Mouse (Mus musculus): ENCODE measurements around the gene Hoxd3. TPM values are rescaled to one million over a fixed set of nuclear protein-coding genes. Genes with fewer than 3 reads are reported as not detected.

Gene Hoxd3
- polyA plus RNA-seq, 1 experiment from 2014 or later = 0.07 TPM

DNA sequence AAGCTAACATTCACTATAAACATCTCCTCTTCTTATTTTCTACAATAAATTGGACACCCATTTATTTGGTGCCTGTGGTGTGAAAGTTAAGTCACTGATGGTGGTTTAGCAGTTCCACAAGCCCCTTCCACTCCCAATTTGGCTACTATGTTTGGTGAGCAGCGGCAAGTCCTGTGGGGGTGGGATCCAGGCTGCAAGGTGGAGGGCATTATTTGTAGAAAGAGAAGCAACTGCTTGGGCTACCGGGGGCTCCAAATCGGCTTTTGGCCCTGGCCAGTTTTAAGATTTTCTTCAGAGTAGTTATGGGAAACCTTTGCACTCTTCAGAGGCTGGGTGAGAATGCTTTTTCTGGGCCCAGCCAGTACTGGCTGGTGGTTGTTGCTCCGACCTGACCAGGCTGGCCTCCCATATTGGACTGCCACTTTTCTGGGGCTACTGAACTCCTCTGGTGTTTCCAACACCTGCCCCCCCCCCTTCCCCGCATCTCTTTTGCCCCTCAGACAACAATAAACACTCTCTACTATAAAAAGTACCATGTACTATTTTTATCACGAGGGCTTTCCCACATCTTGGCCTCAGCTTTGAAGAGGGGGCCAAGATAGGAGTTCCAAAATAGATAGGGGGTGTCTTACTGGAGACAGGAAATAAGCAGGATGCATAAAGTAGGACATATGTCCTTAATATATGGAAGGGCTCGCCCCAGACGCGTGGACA is 20.2 kb downstream of the Hoxd3 start:
- DNase-seq (ENCODE audit: low spot score, missing footprints) = no peak
- WGBS = 2% methylated on average over 9 of the region's 9 CpGs
- H3K4me3 ChIP-seq (ENCODE audit: low read depth, low read length) = no peak overlapping the region

DNA sequence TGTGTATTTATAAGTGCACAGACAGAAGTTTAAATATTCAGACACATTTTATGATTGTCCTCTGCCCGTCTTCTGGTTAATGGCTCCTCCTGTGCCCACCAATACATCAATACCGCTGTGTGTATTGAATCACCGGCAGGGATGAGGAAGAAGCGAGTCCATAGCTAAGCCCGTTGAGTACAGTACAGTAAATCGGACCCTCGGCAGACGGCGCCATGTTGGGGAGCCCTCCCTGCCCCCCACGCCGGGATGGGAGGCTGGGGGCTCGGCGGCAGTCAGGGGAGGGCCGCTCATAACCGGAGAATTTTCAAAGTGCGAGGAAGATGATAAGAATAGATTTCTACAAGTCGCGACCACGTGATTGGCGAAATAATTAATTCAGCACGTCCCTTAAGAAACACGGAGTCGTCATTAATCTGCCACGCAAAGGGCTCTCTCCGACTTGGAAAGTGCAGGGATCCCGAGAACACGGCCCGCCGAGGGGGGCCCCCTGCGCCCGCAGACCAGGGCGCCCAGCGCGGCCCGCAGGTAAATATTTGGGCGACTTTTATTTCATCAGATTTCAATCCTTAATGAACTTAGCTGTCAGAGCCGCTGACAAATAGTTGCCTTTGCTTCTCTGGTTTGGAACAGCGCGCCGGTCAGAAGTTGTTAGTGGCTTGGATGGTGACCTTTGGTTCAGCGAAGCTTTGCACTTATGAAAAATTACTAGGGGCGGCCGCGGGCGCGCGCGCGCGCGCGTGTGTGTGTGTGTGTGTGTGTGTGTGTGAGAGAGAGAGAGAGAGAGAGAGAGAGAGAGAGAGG is 21.0 kb downstream of the Hoxd3 start:
- no peak for DNase-seq (ENCODE audit: low spot score, missing footprints)
- Histone ChIP-seq H3K27ac (ENCODE audit: low read depth, low read length) (no peak overlapping the region), H3K27me3 (ENCODE audit: control insufficient read depth, insufficient read depth, low read length) (peaks cover 95% of the 10 kb centered on the region), H3K9ac (ENCODE audit: low read length) (no peak overlapping the region), H3K9me3 (ENCODE audit: control insufficient read depth, low read length) (no peaks in the 10 kb centered on the region), H3K4me2 (no peak overlapping the region), H3K4me1 (ENCODE audit: control insufficient read depth, insufficient read depth, low read length) (0 out of 2 replicates have a peak, but pooled peaks cover 2% of the 10 kb centered on the region), H3K4me3 (ENCODE audit: low read depth, low read length) (no peak overlapping the region), H3K36me3 (ENCODE audit: control insufficient read depth, insufficient read depth, low read length) (no peaks in the 10 kb centered on the region)
- no peak for ATAC-seq (ENCODE audit: low FRiP score)
- 1% methylated on average over 52 of the region's 52 CpGs for WGBS

More for the DNA sequence above, 20.2 kb downstream of the Hoxd3 start:
- peaks cover 8% of the 10 kb centered on the region for H3K4me1 ChIP-seq (ENCODE audit: control insufficient read depth, insufficient read depth, low read length)
- H3K9me3 ChIP-seq (ENCODE audit: control insufficient read depth, low read length) = no peaks in the 10 kb centered on the region
- no peaks in the 10 kb centered on the region for H3K36me3 ChIP-seq (ENCODE audit: control insufficient read depth, insufficient read depth, low read length)
- no peak for ATAC-seq (ENCODE audit: low FRiP score)
- H3K27ac ChIP-seq (ENCODE audit: low read depth, low read length) = no peak overlapping the region
- H3K9ac ChIP-seq (ENCODE audit: low read length) = no peak overlapping the region
- H3K27me3 ChIP-seq (ENCODE audit: control insufficient read depth, insufficient read depth, low read length) = peaks cover 95% of the 10 kb centered on the region
- no peak overlapping the region for H3K4me2 ChIP-seq

DNA sequence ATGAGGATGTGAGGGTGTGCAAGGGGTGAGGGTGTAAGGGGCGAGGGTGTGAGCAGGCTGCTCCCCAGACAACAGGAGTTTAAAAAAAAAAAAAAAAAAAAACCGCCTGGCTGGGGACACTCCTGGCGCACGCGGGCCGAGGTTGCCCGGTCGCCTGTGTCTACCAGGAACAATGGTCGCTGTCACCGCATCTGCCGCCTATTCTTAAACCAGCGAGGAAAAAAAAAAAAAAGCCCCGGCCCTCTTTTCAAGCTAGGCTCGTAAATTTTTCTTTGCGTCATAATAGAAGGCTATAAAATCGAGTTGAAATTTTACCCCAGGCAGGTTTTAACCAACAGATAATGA is 21.6 kb downstream of the Hoxd3 start:
- H3K4me3 ChIP-seq (ENCODE audit: low read depth, low read length) = no peak overlapping the region
- no peak overlapping the region for H3K4me2 ChIP-seq

DNA sequence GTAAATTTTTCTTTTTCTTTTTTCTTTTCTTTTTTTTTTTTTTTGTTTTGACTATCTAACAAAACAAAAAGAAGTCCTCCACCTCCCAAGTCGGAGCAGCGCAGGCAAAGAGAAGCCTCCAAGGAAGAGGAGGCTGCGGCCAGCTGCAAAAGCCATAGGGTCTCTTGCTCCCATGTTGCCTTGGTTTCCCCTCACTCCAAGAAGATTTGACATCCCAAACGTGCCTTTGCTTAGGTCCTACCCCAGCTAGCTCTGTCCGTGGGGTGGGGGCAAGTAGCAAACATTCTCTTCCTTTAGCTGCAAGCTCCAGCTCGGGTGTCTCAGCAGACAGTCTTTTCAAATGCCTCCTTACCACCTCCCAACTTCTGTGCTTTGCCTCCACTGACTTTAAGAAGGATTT is 22.0 kb downstream of the Hoxd3 start:
- no peak for ATAC-seq (ENCODE audit: low FRiP score)
- H3K9ac ChIP-seq (ENCODE audit: low read length) = no peak overlapping the region
- no peaks in the 10 kb centered on the region for H3K36me3 ChIP-seq (ENCODE audit: control insufficient read depth, insufficient read depth, low read length)
- WGBS = 3% methylated on average over 6 of the region's 6 CpGs
- H3K4me1 ChIP-seq (ENCODE audit: control insufficient read depth, insufficient read depth, low read length) = 0 out of 2 replicates have a peak, but pooled peaks cover 2% of the 10 kb centered on the region
- no peak overlapping the region for H3K4me2 ChIP-seq
- DNase-seq (ENCODE audit: low spot score, missing footprints) = no peak
- no peak overlapping the region for H3K4me3 ChIP-seq (ENCODE audit: low read depth, low read length)
- H3K27ac ChIP-seq (ENCODE audit: low read depth, low read length) = no peak overlapping the region
- peaks cover 95% of the 10 kb centered on the region for H3K27me3 ChIP-seq (ENCODE audit: control insufficient read depth, insufficient read depth, low read length)
- no peaks in the 10 kb centered on the region for H3K9me3 ChIP-seq (ENCODE audit: control insufficient read depth, low read length)

More for the DNA sequence above, 21.6 kb downstream of the Hoxd3 start:
- no peak for ATAC-seq (ENCODE audit: low FRiP score)
- Histone ChIP-seq H3K27ac (ENCODE audit: low read depth, low read length) (no peak overlapping the region), H3K9ac (ENCODE audit: low read length) (no peak overlapping the region), H3K36me3 (ENCODE audit: control insufficient read depth, insufficient read depth, low read length) (no peaks in the 10 kb centered on the region), H3K4me1 (ENCODE audit: control insufficient read depth, insufficient read depth, low read length) (0 out of 2 replicates have a peak, but pooled peaks cover 2% of the 10 kb centered on the region), H3K27me3 (ENCODE audit: control insufficient read depth, insufficient read depth, low read length) (peaks cover 95% of the 10 kb centered on the region), H3K9me3 (ENCODE audit: control insufficient read depth, low read length) (no peaks in the 10 kb centered on the region)
- no peak for DNase-seq (ENCODE audit: low spot score, missing footprints)
- under 1% methylated on average over 15 of the region's 16 CpGs for WGBS

DNA sequence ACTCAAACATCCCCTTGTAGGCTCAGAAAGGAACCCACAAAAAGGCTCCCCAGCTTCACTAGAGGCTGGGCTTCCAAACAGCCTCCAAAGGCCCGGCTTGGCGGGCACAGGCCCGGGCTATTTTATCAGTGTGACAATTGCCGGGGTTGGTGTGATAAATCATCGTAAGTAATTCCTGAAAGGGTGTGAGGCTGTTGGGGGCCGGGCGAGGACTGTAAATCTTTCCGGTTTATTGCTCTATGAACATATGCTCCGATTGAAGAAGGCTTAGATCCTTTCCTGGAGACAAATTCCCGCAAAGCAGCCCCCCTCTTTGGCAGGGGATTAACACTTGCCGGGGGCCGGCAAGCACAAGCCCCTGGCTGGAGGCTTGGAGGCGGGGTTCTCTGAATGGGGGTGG is 22.7 kb downstream of the Hoxd3 start:
- no peak overlapping the region for H3K27ac ChIP-seq (ENCODE audit: low read depth, low read length)
- peaks cover 96% of the 10 kb centered on the region for H3K27me3 ChIP-seq (ENCODE audit: control insufficient read depth, insufficient read depth, low read length)
- H3K4me1 ChIP-seq (ENCODE audit: control insufficient read depth, insufficient read depth, low read length) = 0 out of 2 replicates have a peak, but pooled peaks cover 2% of the 10 kb centered on the region
- no peak overlapping the region for H3K4me2 ChIP-seq
- no peak overlapping the region for H3K4me3 ChIP-seq (ENCODE audit: low read depth, low read length)
- H3K36me3 ChIP-seq (ENCODE audit: control insufficient read depth, insufficient read depth, low read length) = no peaks in the 10 kb centered on the region
- no peak overlapping the region for H3K9ac ChIP-seq (ENCODE audit: low read length)
- no peaks in the 10 kb centered on the region for H3K9me3 ChIP-seq (ENCODE audit: control insufficient read depth, low read length)
- under 1% methylated on average over 13 of the region's 13 CpGs for WGBS
- ATAC-seq (ENCODE audit: low FRiP score) (no peak), DNase-seq (ENCODE audit: low spot score, missing footprints) (no peak)

- H3K9ac ChIP-seq (ENCODE audit: low read length) = no peak overlapping the region
- H3K9me3 ChIP-seq (ENCODE audit: control insufficient read depth, low read length) = no peaks in the 10 kb centered on the region
- no peak overlapping the region for H3K4me2 ChIP-seq
- peaks cover 97% of the 10 kb centered on the region for H3K27me3 ChIP-seq (ENCODE audit: control insufficient read depth, insufficient read depth, low read length)
- H3K4me1 ChIP-seq (ENCODE audit: control insufficient read depth, insufficient read depth, low read length) = peaks cover 2% of the 10 kb centered on the region; the same call in 1 of the 2 replicates
- DNase-seq (ENCODE audit: low spot score, missing footprints) (peak; percentile 95), ATAC-seq (ENCODE audit: low FRiP score) (no peak)
- no peak overlapping the region for H3K27ac ChIP-seq (ENCODE audit: low read depth, low read length)
- H3K4me3 ChIP-seq (ENCODE audit: low read depth, low read length) = no peak overlapping the region
- under 1% methylated on average over 27 of the region's 27 CpGs for WGBS
- H3K36me3 ChIP-seq (ENCODE audit: control insufficient read depth, insufficient read depth, low read length) = no peaks in the 10 kb centered on the region
Measured at GRCm38 (mm10) chr2:74734996-74735811, 23.5 kb downstream of the Hoxd3 start.

DNA sequence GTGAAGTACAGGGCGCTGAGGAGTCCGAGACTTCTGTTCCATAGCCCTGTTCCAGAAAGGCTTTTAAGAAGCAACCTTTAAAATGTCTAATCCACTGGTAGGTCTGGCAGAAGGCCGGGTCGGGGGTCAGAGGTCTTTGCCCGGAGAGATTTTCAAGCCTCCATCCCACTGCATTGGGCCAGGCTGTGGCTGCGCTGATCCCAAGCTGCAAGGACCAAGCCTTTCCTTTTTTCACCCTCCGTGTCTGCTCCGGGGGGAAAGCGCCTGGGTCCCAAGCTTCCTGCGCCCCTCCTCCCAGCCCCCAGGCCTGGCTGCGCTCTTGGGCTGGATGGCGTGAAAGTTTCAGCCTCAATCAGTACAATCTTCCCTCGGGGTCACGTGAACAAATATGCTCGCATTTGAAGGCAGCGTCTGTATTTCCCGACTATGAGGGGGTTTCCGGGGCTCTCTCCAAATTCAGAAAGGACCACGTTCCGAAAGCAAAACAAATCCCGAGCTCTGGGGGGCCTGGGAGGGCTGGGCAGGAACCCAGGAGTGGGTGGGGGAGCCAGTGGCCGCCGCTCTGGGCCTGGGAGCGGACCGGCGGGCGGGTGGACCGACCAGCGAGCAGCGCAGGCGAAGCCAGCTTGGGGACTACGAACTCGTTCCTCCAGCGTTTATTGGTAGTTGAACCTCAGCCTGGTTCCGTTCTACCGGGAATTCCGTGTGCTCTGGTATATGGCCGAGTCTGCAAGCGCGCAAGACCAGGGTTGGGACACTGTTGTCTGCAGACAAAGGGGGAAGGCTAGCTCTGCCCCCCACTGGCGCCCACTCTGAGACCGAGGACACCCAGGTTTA is 24.3 kb downstream of the Hoxd3 start:
- under 1% methylated on average over 42 of the region's 42 CpGs for WGBS
- H3K9me3 ChIP-seq (ENCODE audit: control insufficient read depth, low read length) = no peaks in the 10 kb centered on the region
- no peak overlapping the region for H3K9ac ChIP-seq (ENCODE audit: low read length)
- H3K36me3 ChIP-seq (ENCODE audit: control insufficient read depth, insufficient read depth, low read length) = no peaks in the 10 kb centered on the region
- ATAC-seq (ENCODE audit: low FRiP score) (no peak), DNase-seq (ENCODE audit: low spot score, missing footprints) (peak; percentile 96)
- no peak overlapping the region for H3K27ac ChIP-seq (ENCODE audit: low read depth, low read length)
- H3K4me3 ChIP-seq (ENCODE audit: low read depth, low read length) = no peak overlapping the region
- no peak overlapping the region for H3K4me2 ChIP-seq
- peaks cover 2% of the 10 kb centered on the region; the same call in 1 of the 2 replicates for H3K4me1 ChIP-seq (ENCODE audit: control insufficient read depth, insufficient read depth, low read length)
- H3K27me3 ChIP-seq (ENCODE audit: control insufficient read depth, insufficient read depth, low read length) = peaks cover 97% of the 10 kb centered on the region
